Mouse (Mus musculus) bone marrow macrophage, adult 2 months (primary cell): ENCODE results near the gene Ptbp1.

Experiments
- CTCF ChIP-seq: IDR thresholded peaks from 2 replicates; pipeline ENCODE4 v1.5.1; 2012; ENCODE audit warnings: low read depth, mild to moderate bottlenecking, low read length, moderate library complexity
- POLR2A ChIP-seq: IDR thresholded peaks from 2 replicates; pipeline ENCODE4 v1.6.1; 2012; ENCODE audit warnings: mild to moderate bottlenecking, low read depth, low read length, borderline replicate concordance

DNA sequence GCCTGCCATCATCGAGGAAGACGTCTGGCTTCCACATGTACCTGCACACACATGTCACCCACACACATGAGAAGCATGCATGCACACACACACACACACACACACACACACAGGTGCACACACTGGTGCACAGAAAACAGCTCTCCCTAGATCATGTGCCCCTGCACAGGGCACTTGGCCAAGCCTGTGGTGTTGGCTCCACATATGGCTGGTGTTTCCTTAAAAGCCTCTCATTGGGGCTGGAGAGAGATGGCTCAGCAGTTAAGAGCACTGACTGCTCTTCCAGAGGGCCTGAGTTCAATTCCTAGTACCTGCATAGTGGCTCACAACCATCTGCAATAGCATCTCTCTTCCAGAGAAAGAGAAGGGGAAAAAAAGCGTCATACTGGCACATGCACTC is 22.6 kb upstream of the Ptbp1 start:
- TF ChIP-seq POLR2A: no peak
- TF ChIP-seq CTCF: no peak
